Mouse (Mus musculus) kidney, adult 2 months (tissue): ENCODE data around the gene Hdac7.

Experiments used
- CTCF ChIP-seq: fragments of 200-500 bp; conservative IDR thresholded peaks from 2 replicates; pipeline ENCODE4 v1.5.1; 2011; ENCODE audit warnings: low read depth, mild to moderate bottlenecking, control low read depth, low read length, moderate library complexity, mixed read lengths; ENCODE audit not compliant: insufficient read depth, insufficient read length
- POLR2A ChIP-seq: fragments of 200-500 bp; IDR thresholded peaks from one replicate; pipeline ENCODE4 v1.6.1; 2011; ENCODE audit warnings: low read depth, low read length, control low read depth

DNA sequence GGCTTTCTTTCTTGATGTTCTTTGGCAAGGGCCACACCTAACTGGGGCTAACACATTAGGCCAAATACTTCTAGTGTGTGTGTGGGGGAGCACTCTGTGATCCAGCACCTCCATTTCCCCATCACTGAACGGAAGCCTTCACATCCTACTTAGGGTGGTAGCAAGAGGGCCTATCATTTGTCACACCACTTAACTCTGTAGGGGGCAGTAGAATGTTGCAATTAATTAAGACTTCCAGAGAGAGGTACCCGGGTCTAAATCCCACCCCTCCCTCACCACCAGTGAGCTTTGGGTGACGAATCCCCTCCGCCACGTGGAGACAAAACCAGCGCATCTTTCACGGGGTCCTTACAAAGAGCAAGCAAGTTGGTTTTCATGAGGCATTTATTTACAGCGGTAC lies 9.8 kb upstream of the Hdac7 start:
- TF ChIP-seq POLR2A: no peak
- TF ChIP-seq CTCF: no peak
